Mouse (Mus musculus): ENCODE measurements at regions not wholly inside any gene's neighbourhood (a gene's known extent, or its start where the extent isn't known, plus 50 kb on each side); places are given as distances from the start of the nearest gene placed in this dataset.

GRCm38 (mm10) chr7:115294655-115295230 is 551.2 kb downstream of the Insc start:
- DNase-seq (ENCODE audit: low spot score), result no peak

- DNase-seq (ENCODE audit: low spot score), result no peak
These were observed 556.7 kb downstream of the Insc start for GRCm38 (mm10) chr7:115300241-115300640.

- no peak for DNase-seq (ENCODE audit: low spot score)
These were observed 564.9 kb downstream of the Insc start for GRCm38 (mm10) chr7:115308377-115308776.

- DNase-seq (ENCODE audit: low spot score), result no peak
These were observed 567.1 kb downstream of the Insc start for GRCm38 (mm10) chr7:115310400-115311225.

- DNase-seq (ENCODE audit: low spot score), result no peak
These were observed 576.0 kb downstream of the Insc start for GRCm38 (mm10) chr7:115319504-115319903.

- no peak for DNase-seq (ENCODE audit: low spot score)
These were observed 579.5 kb downstream of the Insc start for GRCm38 (mm10) chr7:115322989-115323388.

GRCm38 (mm10) chr7:115328300-115328699 is 584.8 kb downstream of the Insc start:
- DNase-seq (ENCODE audit: low spot score), result no peak

- no peak for DNase-seq (ENCODE audit: low spot score)
These were observed 588.2 kb downstream of the Insc start for GRCm38 (mm10) chr7:115331698-115332097.

- DNase-seq (ENCODE audit: low spot score), result no peak
These were observed 589.6 kb downstream of the Insc start for GRCm38 (mm10) chr7:115333046-115333577.

- DNase-seq (ENCODE audit: low spot score), result no peak
These were observed 591.6 kb downstream of the Insc start for GRCm38 (mm10) chr7:115335051-115335450.

GRCm38 (mm10) chr7:115340155-115340554 is 596.7 kb downstream of the Insc start:
- DNase-seq (ENCODE audit: low spot score), result no peak

- no peak for DNase-seq (ENCODE audit: low spot score)
These were observed 597.5 kb downstream of the Insc start for GRCm38 (mm10) chr7:115341007-115341406.

- no peak for DNase-seq (ENCODE audit: low spot score)
These were observed 602.3 kb downstream of the Insc start for GRCm38 (mm10) chr7:115345749-115346148.

- no peak for DNase-seq (ENCODE audit: low spot score)
These were observed 615.2 kb downstream of the Insc start for GRCm38 (mm10) chr7:115358711-115359110.

GRCm38 (mm10) chr7:115360142-115360541 is 616.6 kb downstream of the Insc start:
- no peak for DNase-seq (ENCODE audit: low spot score)

GRCm38 (mm10) chr7:115362117-115362516 is 618.6 kb downstream of the Insc start:
- DNase-seq (ENCODE audit: low spot score), result no peak

- peak; percentile 79 for DNase-seq (ENCODE audit: low spot score)
These were observed 623.4 kb downstream of the Insc start for GRCm38 (mm10) chr7:115366910-115367309.

- no peak for DNase-seq (ENCODE audit: low spot score)
These were observed 627.6 kb downstream of the Insc start for GRCm38 (mm10) chr7:115371143-115371542.

GRCm38 (mm10) chr7:115372921-115373320 is 629.4 kb downstream of the Insc start:
- DNase-seq (ENCODE audit: low spot score), result no peak

GRCm38 (mm10) chr7:115373781-115374533 is 630.5 kb downstream of the Insc start:
- peak; percentile 59 for DNase-seq (ENCODE audit: low spot score)

- DNase-seq (ENCODE audit: low spot score), result no peak
These were observed 632.6 kb downstream of the Insc start for GRCm38 (mm10) chr7:115376067-115376466.

- DNase-seq (ENCODE audit: low spot score), result no peak
These were observed 635.3 kb downstream of the Insc start for GRCm38 (mm10) chr7:115378836-115379235.

- DNase-seq (ENCODE audit: low spot score), result no peak
These were observed 636.1 kb downstream of the Insc start for GRCm38 (mm10) chr7:115379600-115379999.

Data from embryo, embryonic 10 days (tissue).